Mouse (Mus musculus): ENCODE results near the gene Tnr.

DNA sequence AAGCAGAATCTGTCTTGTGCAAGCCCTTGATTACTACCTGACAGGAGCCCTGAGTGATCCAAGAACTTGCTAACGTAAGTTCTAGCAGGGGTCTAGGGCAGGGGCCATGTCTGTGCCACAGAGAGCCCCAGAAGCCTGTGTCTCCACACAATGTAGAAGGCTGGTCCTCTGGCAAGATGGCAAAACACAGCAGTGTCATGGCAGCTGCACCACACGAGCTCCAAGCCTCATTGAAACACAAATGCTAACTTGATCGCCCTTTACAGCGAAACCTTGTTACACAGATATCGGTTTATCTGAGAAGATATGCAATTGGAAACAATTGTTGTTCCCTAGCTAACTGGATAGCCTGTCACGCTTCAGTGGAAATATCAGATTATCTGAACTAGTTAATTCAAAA, 246.4 kb downstream of the Tnr start:
- no peak for TF ChIP-seq POLR2A (IDR thresholded peaks at IDR 0.05; ENCODE audit: borderline replicate concordance, extremely low read depth, insufficient read depth, insufficient read length, poor library complexity, severe bottlenecking)
- no peak for TF ChIP-seq CTCF (IDR thresholded peaks at IDR 0.05; ENCODE audit: borderline replicate concordance, extremely low read depth, insufficient read depth, insufficient read length)
